Mouse (Mus musculus): ENCODE measurements around the gene Gga2. TPM values are rescaled to one million over a fixed set of nuclear protein-coding genes. Genes with fewer than 3 reads are reported as not detected.

Gga2 gene
- total and polyA plus RNA-seq, 3 experiments = 26.8 to 79.0 (median 27.4) TPM

DNA sequence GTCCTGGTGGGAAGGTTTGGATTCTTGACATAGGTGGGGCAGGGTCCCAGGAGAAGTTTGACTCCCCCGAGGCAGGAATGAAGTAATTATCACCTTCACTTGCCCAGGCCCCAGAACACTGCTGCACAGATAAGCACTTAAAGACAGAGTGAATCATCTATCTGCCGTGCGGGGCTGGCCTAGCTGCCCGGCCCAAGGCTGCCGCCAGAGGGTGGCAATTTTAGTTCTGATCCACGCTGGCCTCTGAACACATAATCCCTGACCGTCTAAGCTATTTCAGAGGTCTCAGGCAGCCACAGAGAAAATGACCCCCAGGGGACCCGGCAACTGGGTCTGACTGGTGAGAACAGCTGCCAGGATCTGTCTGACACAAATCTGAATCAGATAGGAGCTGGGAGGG is 5.9 kb downstream of the Gga2 start:
- DNase-seq (ENCODE audit: extremely low read depth) = no peak

DNA sequence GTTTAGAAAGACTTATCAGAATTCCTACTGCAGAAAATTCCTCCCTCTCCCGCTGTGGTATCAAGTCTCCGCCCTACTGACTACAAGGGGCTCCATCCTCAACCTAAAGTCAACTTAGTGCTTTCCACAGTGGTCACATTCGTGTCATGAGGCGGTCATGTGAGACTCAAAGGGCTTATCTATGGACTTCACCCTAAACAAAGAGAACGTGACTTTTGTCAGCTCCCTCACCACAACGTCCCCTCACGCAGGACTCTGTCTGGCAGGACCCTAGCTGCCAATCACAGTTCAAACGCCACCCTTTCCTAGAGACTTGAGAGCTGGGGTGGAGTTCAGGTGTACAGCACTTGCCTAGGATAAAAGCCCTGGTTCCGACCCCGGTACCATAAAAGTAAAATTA is 8.1 kb downstream of the Gga2 start:
- H3K27me3 ChIP-seq (replicated peaks) = no peaks in the 10 kb centered on the region
- in situ Hi-C loops (cut with MboI; ENCODE audit: low pct_ligation_motif_present, low pct_unique_long_range_greater_than_20kb, low sequenced_read_pairs) = no loop called here
- TF ChIP-seq USF2 (conservative IDR thresholded peaks at IDR 0.05; ENCODE audit: low read depth, low read length) = no peak
- TF ChIP-seq SIN3A (IDR thresholded peaks at IDR 0.05; ENCODE audit: low read length) = no peak
- no peak for TF ChIP-seq JUND (conservative IDR thresholded peaks at IDR 0.05; ENCODE audit: low read depth, low read length)
- no peak for TF ChIP-seq GABPA (IDR thresholded peaks at IDR 0.05; ENCODE audit: insufficient replicate concordance, low read depth, low read length)
- no peak for TF ChIP-seq MAFK (IDR thresholded peaks at IDR 0.05; ENCODE audit: insufficient replicate concordance, low read length)
- no peak for TF ChIP-seq CTCF (conservative IDR thresholded peaks at IDR 0.05 in 1 of 2, IDR thresholded peaks at IDR 0.05 in 1 of 2; ENCODE audit: low read depth in 2 of 2, low read length in 2 of 2)
- no peak for TF ChIP-seq RAD21 (IDR thresholded peaks at IDR 0.05; ENCODE audit: low read depth, low read length)
- no peak for TF ChIP-seq ZNF384 (IDR thresholded peaks at IDR 0.05; ENCODE audit: low read depth, low read length)
- TF ChIP-seq ZMIZ1 (IDR thresholded peaks at IDR 0.05; ENCODE audit: low read depth, low read length) = no peak
- TF ChIP-seq UBTF (IDR thresholded peaks at IDR 0.05; ENCODE audit: low read depth, low read length) = no peak
- TF ChIP-seq NRF1 (IDR thresholded peaks at IDR 0.05; ENCODE audit: low read depth, low read length) = no peak
- no peak for TF ChIP-seq HCFC1 (IDR thresholded peaks at IDR 0.05; ENCODE audit: low read depth, low read length)
- TF ChIP-seq JUN (IDR thresholded peaks at IDR 0.05; ENCODE audit: insufficient read depth, low read depth, low read length) = no peak
- no peak for TF ChIP-seq MYC (IDR thresholded peaks at IDR 0.05; ENCODE audit: low read depth, low read length)
- H3K4me1 ChIP-seq (ENCODE audit: control insufficient read depth in 1 of 2, insufficient read depth in 2 of 2) = peaks cover 0 to 34% of the 10 kb centered on the region in 2 experiments; a peak in 2 of 4 replicates
- H3K27ac ChIP-seq (ENCODE audit: insufficient read depth, low read depth) = no peak overlapping the region
- no peaks in the 10 kb centered on the region for H3K9me3 ChIP-seq (replicated peaks; ENCODE audit: low read length)
- no peak overlapping the region for H3K4me3 ChIP-seq (replicated peaks in 1 of 3; ENCODE audit: low read depth in 2 of 3, low read length in 2 of 3, poor library complexity in 1 of 3)
- H3K4me2 ChIP-seq (ENCODE audit: insufficient read depth, low read depth, poor library complexity, severe bottlenecking) = no peak overlapping the region
- no peak overlapping the region for H3K9ac ChIP-seq (ENCODE audit: insufficient read depth, low read depth)
- peaks cover 15 to 61% of the 10 kb centered on the region in 2 experiments for H3K36me3 ChIP-seq (replicated peaks in 1 of 2; ENCODE audit: control insufficient read depth in 1 of 2, insufficient read depth in 1 of 2, low read length in 1 of 2)
- no peak for DNase-seq (ENCODE audit: extremely low read depth)
- dilution Hi-C loops (cut with MboI; ENCODE audit: extremely low pct_ligation_motif_present, extremely low pct_unique_long_range_greater_than_20kb, low sequenced_read_pairs) = no loop called here
- no peaks in the 10 kb centered on the region for H3K79me2 ChIP-seq (replicated peaks; ENCODE audit: control insufficient read depth, extremely low read depth, insufficient read depth, poor library complexity, severe bottlenecking)

More for the DNA sequence above, 5.9 kb downstream of the Gga2 start:
- Histone ChIP-seq H3K27ac (ENCODE audit: insufficient read depth, low read depth) (no peak overlapping the region), H3K4me3 (replicated peaks in 1 of 3; ENCODE audit: low read depth in 2 of 3, low read length in 2 of 3, poor library complexity in 1 of 3) (no peak overlapping the region), H3K4me1 (ENCODE audit: control insufficient read depth in 1 of 2, insufficient read depth in 2 of 2) (peaks cover 4 to 56% of the 10 kb centered on the region in 2 experiments), H3K27me3 (replicated peaks) (no peaks in the 10 kb centered on the region), H3K4me2 (ENCODE audit: insufficient read depth, low read depth, poor library complexity, severe bottlenecking) (no peak overlapping the region), H3K9me3 (replicated peaks; ENCODE audit: low read length) (no peaks in the 10 kb centered on the region), H3K9ac (ENCODE audit: insufficient read depth, low read depth) (no peak overlapping the region), H3K79me2 (replicated peaks; ENCODE audit: control insufficient read depth, extremely low read depth, insufficient read depth, poor library complexity, severe bottlenecking) (no peaks in the 10 kb centered on the region), H3K36me3 (replicated peaks in 1 of 2; ENCODE audit: control insufficient read depth in 1 of 2, insufficient read depth in 1 of 2, low read length in 1 of 2) (peaks cover 8 to 42% of the 10 kb centered on the region in 2 experiments)
- dilution Hi-C loops (cut with MboI; ENCODE audit: extremely low pct_ligation_motif_present, extremely low pct_unique_long_range_greater_than_20kb, low sequenced_read_pairs) (no loop called here), in situ Hi-C loops (cut with MboI; ENCODE audit: low pct_ligation_motif_present, low pct_unique_long_range_greater_than_20kb, low sequenced_read_pairs) (no loop called here)
- TF ChIP-seq POLR2A (IDR thresholded peaks at IDR 0.05; ENCODE audit: low read depth, low read length) = no peak
- no peak for TF ChIP-seq CHD2 (IDR thresholded peaks at IDR 0.05; ENCODE audit: low read length)
